Mouse (Mus musculus) naive thymus-derived CD4-positive, alpha-beta T cell, adult 2 months (primary cell): ENCODE measurements at regions not wholly inside any gene's neighbourhood (a gene's known extent, or its start where the extent isn't known, plus 50 kb on each side); places are given as distances from the start of the nearest gene placed in this dataset.

ENCODE experiments used
- DNase-seq: peaks from one replicate; pipeline ENCODE4 v3.0.0-alpha.2; 2011; ENCODE audit warnings: low read depth

GRCm38 (mm10) chr1:88623040-88623439 lies 79.0 kb downstream of the Arl4c start:
- no peak for DNase-seq

- DNase-seq = peak; percentile 89
Observed at GRCm38 (mm10) chr1:88622356-88622755, 79.7 kb downstream of the Arl4c start.

GRCm38 (mm10) chr1:88621214-88621613 lies 80.8 kb downstream of the Arl4c start:
- DNase-seq = peak; percentile 57

- DNase-seq = no peak
Observed at GRCm38 (mm10) chr1:88613007-88613406, 89.0 kb downstream of the Arl4c start.

- DNase-seq = peak; percentile 40
Observed at GRCm38 (mm10) chr1:88611241-88611640, 90.8 kb downstream of the Arl4c start.

- DNase-seq = peak; percentile 54
Observed at GRCm38 (mm10) chr1:88610810-88611209, 91.2 kb downstream of the Arl4c start.

- no peak for DNase-seq
Observed at GRCm38 (mm10) chr1:88608826-88609225, 93.2 kb downstream of the Arl4c start.

- no peak for DNase-seq
Observed at GRCm38 (mm10) chr1:88608236-88608635, 93.8 kb downstream of the Arl4c start.

- DNase-seq = no peak
Observed at GRCm38 (mm10) chr1:88605616-88606190, 95.8 kb upstream of the Glrp1 start.

GRCm38 (mm10) chr1:88602241-88602640 lies 92.4 kb upstream of the Glrp1 start:
- no peak for DNase-seq

- DNase-seq = peak; percentile 60
Observed at GRCm38 (mm10) chr1:88601801-88602200, 91.9 kb upstream of the Glrp1 start.

GRCm38 (mm10) chr1:88600145-88600544 lies 90.3 kb upstream of the Glrp1 start:
- no peak for DNase-seq

GRCm38 (mm10) chr1:88594484-88595254 lies 84.8 kb upstream of the Glrp1 start:
- DNase-seq = no peak

- peak; percentile 63 for DNase-seq
Observed at GRCm38 (mm10) chr1:88592036-88592435, 82.2 kb upstream of the Glrp1 start.

GRCm38 (mm10) chr1:88590802-88591380 lies 81.0 kb upstream of the Glrp1 start:
- peak; percentile 71 for DNase-seq

- DNase-seq = peak; percentile 58
Observed at GRCm38 (mm10) chr1:88588747-88589146, 78.9 kb upstream of the Glrp1 start.

- peak; percentile 95 for DNase-seq
Observed at GRCm38 (mm10) chr1:88586823-88587820, 77.3 kb upstream of the Glrp1 start.

GRCm38 (mm10) chr1:88586128-88586527 lies 76.3 kb upstream of the Glrp1 start:
- DNase-seq = peak; percentile 49

GRCm38 (mm10) chr1:88584515-88585033 lies 74.7 kb upstream of the Glrp1 start:
- DNase-seq = peak; percentile 63

GRCm38 (mm10) chr1:88578231-88578620 lies 68.4 kb upstream of the Glrp1 start:
- DNase-seq = peak; percentile 71

GRCm38 (mm10) chr1:88577498-88578230 lies 67.8 kb upstream of the Glrp1 start:
- DNase-seq = peak; percentile 71
